Mouse (Mus musculus): ENCODE data around the gene Fgf23. TPM values are rescaled to one million over a fixed set of nuclear protein-coding genes. Genes with fewer than 3 reads are reported as not detected.

The Fgf23 gene
- polyA plus RNA-seq, 1 experiment from 2014 or later = not detected

DNA sequence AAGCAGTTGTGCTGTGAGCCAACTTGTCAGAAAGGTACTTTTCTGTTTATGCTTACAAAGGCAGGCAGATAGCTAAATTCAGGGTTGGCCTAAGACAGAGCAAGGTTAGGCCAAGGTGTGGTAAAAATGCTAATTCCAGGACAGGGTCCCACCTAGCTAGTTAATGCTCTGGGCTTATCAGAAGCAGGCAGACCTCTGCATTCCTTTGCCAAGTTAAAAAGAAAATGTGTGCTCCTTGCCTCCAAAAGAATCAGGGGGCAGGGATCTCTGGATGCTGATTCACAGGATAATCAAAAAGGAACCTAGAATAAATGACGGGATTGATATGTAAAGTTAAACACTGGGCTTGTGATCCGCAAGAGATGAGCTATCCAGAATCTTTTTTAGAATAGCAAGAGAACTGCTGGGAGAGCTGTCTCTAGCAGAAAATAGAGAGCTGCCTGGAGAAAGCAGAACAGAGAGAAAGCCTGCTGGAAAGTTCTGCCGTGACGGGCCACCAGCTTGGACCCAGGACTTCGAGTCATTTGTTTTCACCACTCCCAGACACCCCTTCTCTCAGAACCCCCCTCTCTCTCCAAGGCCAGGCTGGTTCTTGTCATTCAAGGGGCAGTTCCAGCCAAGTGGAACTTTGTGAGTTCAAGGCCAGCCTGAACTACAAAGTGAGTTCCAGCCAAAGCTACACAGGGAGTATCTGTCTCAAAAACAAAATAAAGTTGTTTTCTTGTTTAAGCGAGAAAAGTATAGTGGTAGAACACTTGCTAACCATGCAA lies 31.0 kb downstream of the Fgf23 start:
- Histone ChIP-seq H3K4me1 (peaks cover 6% of the 10 kb centered on the region), H3K27me3 (ENCODE audit: low read depth, poor library complexity, severe bottlenecking) (no peaks in the 10 kb centered on the region), H3K9me3 (replicated peaks) (no peaks in the 10 kb centered on the region), H3K27ac (no peak overlapping the region), H3K36me3 (peaks cover 10% of the 10 kb centered on the region; the same call in 1 of the 2 replicates), H3K4me3 (no peak overlapping the region)
- no peak for DNase-seq (ENCODE audit: low spot score)
- 91% methylated on average over 6 of the region's 6 CpGs for WGBS

DNA sequence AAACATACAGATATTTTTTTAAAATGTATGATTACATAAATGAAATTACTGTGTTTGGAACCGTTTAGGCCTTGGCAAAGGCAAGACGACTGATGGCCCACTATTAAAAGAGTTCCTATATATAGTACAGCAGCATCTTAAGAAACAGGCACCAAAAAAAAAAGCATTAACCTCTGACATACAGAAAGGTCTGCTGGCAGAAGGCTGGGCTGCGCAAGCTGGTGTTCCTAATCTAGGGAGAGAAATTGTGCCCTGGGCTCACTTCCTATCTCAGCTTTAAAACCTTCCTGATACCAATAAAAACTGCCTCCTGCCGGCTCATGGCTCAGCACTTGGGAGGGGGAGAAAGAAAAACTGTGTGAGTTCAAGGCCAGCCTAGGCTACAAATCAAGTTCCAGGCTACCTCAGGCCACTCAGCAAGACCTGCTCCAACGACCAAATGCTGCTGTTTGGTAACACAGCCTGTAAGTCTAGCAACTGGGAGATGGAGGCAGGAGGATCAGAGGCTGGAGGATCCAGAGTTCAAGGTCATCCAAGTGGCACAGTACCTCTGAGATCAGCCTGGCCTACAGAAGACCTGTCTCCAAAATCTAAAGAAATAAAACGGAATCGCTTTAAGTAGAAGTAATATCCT lies 31.8 kb downstream of the Fgf23 start:
- no peak overlapping the region for H3K4me3 ChIP-seq
- 87% methylated on average over 7 of the region's 7 CpGs for WGBS
- H3K4me1 ChIP-seq = peaks cover 9% of the 10 kb centered on the region
- H3K9me3 ChIP-seq (replicated peaks) = no peaks in the 10 kb centered on the region
- DNase-seq (ENCODE audit: low spot score) = no peak
- peaks cover 10% of the 10 kb centered on the region; the same call in 1 of the 2 replicates for H3K36me3 ChIP-seq
- H3K27ac ChIP-seq = no peak overlapping the region
- H3K27me3 ChIP-seq (ENCODE audit: low read depth, poor library complexity, severe bottlenecking) = no peaks in the 10 kb centered on the region

DNA sequence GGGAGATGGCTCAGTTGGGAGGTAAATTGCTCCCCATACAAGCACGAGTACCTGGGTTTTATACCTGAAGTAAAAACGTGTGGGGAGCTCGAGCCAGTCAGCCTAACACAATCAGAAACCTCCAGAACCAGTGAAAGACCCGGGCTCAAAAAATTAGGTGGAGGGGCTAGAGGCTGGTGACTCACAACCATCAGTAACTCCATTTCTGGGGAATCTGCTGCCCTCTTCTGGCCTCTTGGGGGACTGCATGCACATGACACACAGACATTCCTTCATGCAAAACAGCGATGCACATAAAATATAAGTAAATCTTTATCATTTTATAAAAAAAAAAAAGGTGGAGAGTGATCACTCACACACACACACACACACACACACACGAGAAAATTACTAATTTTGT lies 32.4 kb downstream of the Fgf23 start:
- H3K4me3 ChIP-seq = no peak overlapping the region
- peaks cover 10% of the 10 kb centered on the region; the same call in 1 of the 2 replicates for H3K36me3 ChIP-seq
- H3K27me3 ChIP-seq (ENCODE audit: low read depth, poor library complexity, severe bottlenecking) = no peaks in the 10 kb centered on the region
- no peak overlapping the region for H3K27ac ChIP-seq
- H3K4me1 ChIP-seq = peaks cover 12% of the 10 kb centered on the region
- DNase-seq (ENCODE audit: low spot score) = peak; percentile 76
- no peaks in the 10 kb centered on the region for H3K9me3 ChIP-seq (replicated peaks)
- WGBS = 65% methylated on average over 6 of the region's 6 CpGs

DNA sequence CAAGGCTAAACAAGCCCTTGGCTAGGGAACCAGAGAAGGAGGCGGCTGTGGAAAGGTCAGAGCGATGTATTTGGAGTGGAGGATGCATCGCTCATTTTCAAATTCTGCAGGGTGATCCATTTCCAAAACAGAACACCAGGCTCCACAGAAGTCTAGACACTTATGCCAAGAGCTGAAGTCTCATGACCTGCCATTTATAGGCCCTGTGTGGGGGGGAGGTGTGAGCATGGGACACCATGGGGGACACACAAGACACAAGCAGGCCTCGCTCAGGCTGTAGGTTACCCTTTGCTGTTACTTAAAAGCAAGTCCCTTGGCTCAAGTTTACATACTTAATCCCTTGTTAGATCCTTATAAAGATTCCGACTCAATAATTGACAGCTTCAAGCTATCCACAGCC lies 33.5 kb downstream of the Fgf23 start:
- H3K9me3 ChIP-seq (replicated peaks) = no peaks in the 10 kb centered on the region
- 87% methylated on average over 5 of the region's 5 CpGs for WGBS
- DNase-seq (ENCODE audit: low spot score) = no peak

DNA sequence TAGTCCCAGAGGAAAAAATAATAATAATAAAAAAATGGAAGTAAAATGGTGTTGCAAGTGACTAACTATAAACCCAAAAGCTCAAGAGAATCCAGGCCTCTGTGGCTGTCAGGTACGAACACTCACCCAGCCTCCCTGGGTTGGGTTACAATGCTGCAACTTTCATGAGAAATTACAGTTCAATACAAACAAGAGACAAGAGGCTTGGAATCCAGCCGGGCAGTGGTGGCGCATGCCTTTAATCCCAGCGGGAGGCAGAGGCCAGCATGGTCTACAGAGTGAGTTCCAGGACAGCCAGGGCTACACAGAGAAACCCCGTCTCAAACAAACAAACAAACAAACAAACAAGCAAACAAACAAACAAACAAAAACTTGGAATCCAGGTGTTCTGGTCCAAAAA lies 34.0 kb downstream of the Fgf23 start:
- no peak for DNase-seq (ENCODE audit: low spot score)
- no peaks in the 10 kb centered on the region for H3K9me3 ChIP-seq (replicated peaks)
- H3K36me3 ChIP-seq = no peaks in the 10 kb centered on the region
- H3K27ac ChIP-seq = no peak overlapping the region
- H3K4me3 ChIP-seq = no peak overlapping the region
- H3K4me1 ChIP-seq = peaks cover 12% of the 10 kb centered on the region
- 65% methylated on average over 5 of the region's 5 CpGs for WGBS
- H3K27me3 ChIP-seq (ENCODE audit: low read depth, poor library complexity, severe bottlenecking) = no peaks in the 10 kb centered on the region

More for the DNA sequence above, 33.5 kb downstream of the Fgf23 start:
- Histone ChIP-seq H3K27ac (no peak overlapping the region), H3K4me1 (peaks cover 12% of the 10 kb centered on the region), H3K4me3 (no peak overlapping the region), H3K27me3 (ENCODE audit: low read depth, poor library complexity, severe bottlenecking) (no peaks in the 10 kb centered on the region), H3K36me3 (0 out of 2 replicates have a peak, but pooled peaks cover 3% of the 10 kb centered on the region)

DNA sequence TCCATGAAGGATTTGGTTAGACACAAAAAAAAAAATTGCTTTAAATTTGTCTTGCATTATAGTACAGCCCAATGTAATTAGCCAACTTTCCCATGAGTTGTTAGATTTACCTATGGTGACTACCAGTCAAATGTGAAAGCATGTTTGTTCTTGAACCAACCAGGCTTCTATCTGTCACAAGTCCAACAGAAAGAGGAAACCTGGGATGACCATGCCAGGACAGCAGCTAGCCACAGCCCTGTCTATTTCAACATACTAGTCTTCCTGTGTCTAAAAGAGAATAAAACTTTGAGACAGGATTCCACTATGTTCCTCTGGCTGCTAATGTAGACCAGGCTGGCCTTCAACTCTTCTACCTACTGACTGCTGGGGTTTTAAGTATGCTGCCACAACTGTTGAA lies 34.7 kb downstream of the Fgf23 start:
- Histone ChIP-seq H3K27me3 (ENCODE audit: low read depth, poor library complexity, severe bottlenecking) (no peaks in the 10 kb centered on the region), H3K9me3 (replicated peaks) (no peaks in the 10 kb centered on the region), H3K4me3 (no peak overlapping the region), H3K4me1 (peaks cover 12% of the 10 kb centered on the region), H3K27ac (no peak overlapping the region), H3K36me3 (no peaks in the 10 kb centered on the region)
- no peak for DNase-seq (ENCODE audit: low spot score)

DNA sequence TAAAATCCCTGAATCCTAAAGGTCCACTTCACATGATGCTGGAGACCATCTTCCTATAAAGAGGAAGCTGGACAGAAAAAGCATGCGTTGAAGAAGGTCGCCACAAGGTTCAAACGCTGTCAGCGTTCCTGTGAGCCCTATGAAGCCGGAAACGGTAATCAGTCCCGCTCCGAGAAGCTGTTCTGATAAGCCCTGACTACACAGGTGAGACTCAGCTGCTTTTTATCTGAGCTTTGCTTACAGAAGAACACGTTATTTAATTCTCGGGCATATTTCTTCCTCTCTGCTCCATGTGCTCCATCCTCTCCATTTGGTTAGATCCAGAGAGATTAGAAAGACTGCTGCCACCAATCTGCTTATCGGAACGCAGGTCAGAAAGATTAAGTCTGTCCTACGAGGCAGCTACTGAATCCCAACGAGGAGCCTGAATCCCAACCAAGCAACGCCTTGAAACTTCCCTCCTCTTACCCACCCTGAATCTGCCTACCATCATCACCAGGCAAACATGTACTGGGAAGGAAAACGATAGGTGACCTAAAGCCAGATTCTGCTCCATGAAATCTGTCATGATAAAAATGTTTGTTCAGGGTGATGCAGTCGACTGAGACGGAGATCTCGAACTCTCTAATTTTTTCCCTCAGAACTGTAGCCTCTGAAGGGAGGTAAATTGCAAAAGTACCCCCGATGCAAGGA lies 35.8 kb downstream of the Fgf23 start:
- 51% methylated on average over 20 of the region's 20 CpGs for WGBS
- Histone ChIP-seq H3K4me1 (peaks cover 12% of the 10 kb centered on the region), H3K4me3 (peak overlapping the region; percentile 62), H3K27me3 (ENCODE audit: low read depth, poor library complexity, severe bottlenecking) (no peaks in the 10 kb centered on the region), H3K27ac (no peak overlapping the region), H3K9me3 (replicated peaks) (no peaks in the 10 kb centered on the region), H3K36me3 (no peaks in the 10 kb centered on the region)
- DNase-seq (ENCODE audit: low spot score) = peak; percentile 29

DNA sequence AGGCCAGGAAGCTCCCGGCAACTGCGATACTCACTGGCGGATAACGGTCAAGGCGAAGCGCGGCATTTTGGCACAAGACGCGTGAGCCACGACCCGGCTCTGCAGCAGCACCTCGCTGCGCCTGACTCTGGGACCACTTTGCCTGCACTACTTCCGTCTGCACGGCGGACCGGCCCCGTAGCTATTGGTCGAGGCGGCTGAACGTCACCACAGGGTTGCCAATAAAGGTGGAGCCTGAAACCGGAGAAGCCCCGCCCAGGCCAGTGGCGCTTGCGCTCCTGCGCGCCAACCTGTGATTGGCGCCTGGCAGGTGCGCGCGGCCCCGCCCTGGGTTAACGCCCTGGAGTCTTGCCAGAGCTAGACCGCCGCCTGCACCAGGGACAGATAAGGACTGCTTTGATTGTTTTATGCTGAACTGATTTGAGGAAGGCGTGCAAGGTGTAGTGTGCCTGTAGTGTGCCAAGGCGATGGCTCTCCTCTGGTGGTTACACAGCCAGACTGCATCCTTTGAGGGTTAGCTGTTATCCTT lies 36.8 kb downstream of the Fgf23 start, which contains the start of gene Tigar:
TSS of gene Tigar (minus strand) at position 156 of the 529 bp plus-strand sequence.
- peak; percentile 92 for DNase-seq (ENCODE audit: low spot score)
- no peaks in the 10 kb centered on the region for H3K36me3 ChIP-seq
- under 1% methylated on average over 37 of the region's 37 CpGs for WGBS
- H3K9me3 ChIP-seq (replicated peaks) = no peaks in the 10 kb centered on the region
- H3K27ac ChIP-seq = peak within 1 kb of the TSS; percentile 63
- peak within 1 kb of the TSS; percentile 62 for H3K4me3 ChIP-seq
- peaks cover 12% of the 10 kb centered on the region for H3K4me1 ChIP-seq
- no peaks in the 10 kb centered on the region for H3K27me3 ChIP-seq (ENCODE audit: low read depth, poor library complexity, severe bottlenecking)

DNA sequence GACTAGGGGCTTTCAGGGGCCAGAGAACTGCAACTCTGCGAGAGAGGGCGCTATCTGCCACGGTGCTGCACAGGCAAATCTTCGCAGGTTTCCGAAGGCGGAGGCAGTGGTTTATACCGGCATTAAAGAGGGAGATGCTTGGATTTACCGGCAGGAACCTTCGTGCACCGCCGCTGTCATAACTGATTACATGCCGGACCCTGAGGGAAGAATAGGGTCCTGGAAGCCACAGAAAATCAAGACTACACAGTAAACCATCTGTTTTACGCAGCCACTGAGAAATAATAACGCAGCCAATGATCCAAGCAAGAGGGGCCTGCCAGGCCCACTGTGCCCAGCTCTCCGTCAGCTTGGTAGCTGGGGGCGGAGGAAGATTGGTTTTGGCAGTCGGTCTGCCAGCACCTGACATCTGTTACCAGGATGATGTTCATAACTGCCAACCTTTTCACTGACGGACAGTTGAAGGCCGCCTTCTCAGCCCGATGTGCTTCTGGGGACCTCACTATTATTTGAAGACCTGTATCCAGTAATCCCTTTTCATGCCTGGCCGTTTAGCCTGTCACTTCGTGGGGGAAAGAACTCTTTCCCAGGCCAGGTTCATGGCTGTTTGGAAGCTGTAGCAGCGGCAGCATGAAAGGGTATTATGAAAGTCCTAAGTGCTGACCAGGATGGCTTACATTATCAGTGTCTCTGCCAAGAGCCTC lies 42.2 kb downstream of the Fgf23 start:
- H3K4me3 ChIP-seq = no peak overlapping the region
- 69% methylated on average over 23 of the region's 23 CpGs for WGBS
- H3K9me3 ChIP-seq (replicated peaks) = no peaks in the 10 kb centered on the region
- H3K4me1 ChIP-seq = no peaks in the 10 kb centered on the region
- H3K27me3 ChIP-seq (ENCODE audit: low read depth, poor library complexity, severe bottlenecking) = 0 out of 2 replicates have a peak, but pooled peaks cover 7% of the 10 kb centered on the region
- H3K27ac ChIP-seq = no peak overlapping the region
- no peaks in the 10 kb centered on the region for H3K36me3 ChIP-seq
- DNase-seq (ENCODE audit: low spot score) = no peak

DNA sequence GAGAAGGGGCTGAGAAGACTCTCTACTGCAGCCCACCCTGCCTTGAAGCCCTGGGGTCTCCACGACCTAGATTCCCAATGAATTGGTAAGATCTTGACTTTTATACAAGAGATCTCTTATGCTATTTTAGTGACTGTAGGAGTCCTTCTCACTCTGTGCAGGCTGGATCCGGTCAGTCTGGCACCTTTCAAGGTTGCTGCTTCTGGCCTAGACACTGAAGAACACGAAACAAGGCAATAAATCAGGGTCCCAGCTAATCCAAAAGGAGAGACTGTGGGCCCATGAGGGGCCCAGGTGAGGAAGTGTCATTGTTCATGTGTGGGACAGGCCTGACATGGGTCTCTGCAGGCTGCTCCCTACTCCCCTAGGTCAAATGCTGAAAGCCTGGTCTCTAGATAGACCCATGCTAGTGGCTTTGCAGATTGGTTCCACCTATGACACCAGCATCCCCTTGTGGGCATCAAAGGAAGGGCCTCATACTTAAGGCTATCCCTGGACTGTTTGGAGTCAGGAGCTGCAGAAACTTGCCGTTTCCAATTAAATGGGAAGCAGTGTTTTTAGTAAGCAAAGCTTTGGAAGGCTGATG lies 49.6 kb downstream of the Fgf23 start:
- no peaks in the 10 kb centered on the region for H3K9me3 ChIP-seq (replicated peaks)
- no peak overlapping the region for H3K27ac ChIP-seq
- DNase-seq (ENCODE audit: low spot score) = no peak
- H3K36me3 ChIP-seq = peaks cover 17% of the 10 kb centered on the region
- H3K4me1 ChIP-seq = peaks cover 4% of the 10 kb centered on the region; the same call in 1 of the 2 replicates
- no peak overlapping the region for H3K4me3 ChIP-seq
- WGBS = 74% methylated on average over 4 of the region's 4 CpGs
- no peaks in the 10 kb centered on the region for H3K27me3 ChIP-seq (ENCODE audit: low read depth, poor library complexity, severe bottlenecking)

DNA sequence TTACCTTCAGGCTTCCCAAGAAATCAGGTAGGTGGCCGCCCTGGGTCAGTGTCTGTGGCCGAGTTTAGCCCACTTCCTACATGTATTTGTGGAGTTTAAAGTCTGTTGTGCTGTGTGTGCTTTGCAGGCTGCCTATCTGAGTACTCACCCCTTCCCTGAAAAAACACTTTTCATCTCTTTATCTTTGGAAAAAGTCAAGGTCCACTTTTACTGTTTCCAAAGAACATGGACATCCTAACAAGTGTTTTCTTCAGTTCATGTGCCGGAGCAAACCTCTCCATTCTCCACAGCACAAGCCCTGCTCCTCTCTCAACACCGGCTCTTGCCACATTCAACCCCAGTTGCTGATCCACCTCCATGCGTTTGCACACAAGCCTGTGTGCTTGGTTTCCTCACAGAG lies 50.3 kb downstream of the Fgf23 start:
- no peak overlapping the region for H3K27ac ChIP-seq
- H3K36me3 ChIP-seq = peaks cover 24% of the 10 kb centered on the region
- no peak overlapping the region for H3K4me3 ChIP-seq
- H3K27me3 ChIP-seq (ENCODE audit: low read depth, poor library complexity, severe bottlenecking) = no peaks in the 10 kb centered on the region
- H3K4me1 ChIP-seq = peaks cover 4% of the 10 kb centered on the region; the same call in 1 of the 2 replicates
- WGBS = 87% methylated on average over 5 of the region's 5 CpGs
- H3K9me3 ChIP-seq (replicated peaks) = no peaks in the 10 kb centered on the region
- no peak for DNase-seq (ENCODE audit: low spot score)

DNA sequence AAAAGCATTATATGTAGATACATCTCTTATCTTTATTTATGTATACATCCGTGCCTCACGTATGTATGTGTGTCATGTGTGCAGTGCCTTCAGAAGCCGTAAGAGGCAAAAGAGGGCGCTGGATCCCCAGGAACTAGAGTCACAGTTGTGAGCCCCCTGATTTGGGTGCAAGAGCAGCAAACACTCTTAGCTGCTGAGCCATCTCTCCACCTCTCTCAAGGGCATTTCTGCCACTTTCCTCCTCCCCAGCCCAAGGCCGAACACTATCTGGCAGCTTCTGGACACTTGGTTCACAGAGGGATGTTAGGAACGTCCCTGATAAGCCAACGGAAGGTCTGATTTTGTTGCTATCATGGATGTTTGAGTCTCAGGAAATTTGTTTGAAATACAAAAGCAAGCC lies 50.8 kb downstream of the Fgf23 start:
- Histone ChIP-seq H3K36me3 (peaks cover 29% of the 10 kb centered on the region), H3K4me3 (no peak overlapping the region), H3K27me3 (ENCODE audit: low read depth, poor library complexity, severe bottlenecking) (no peaks in the 10 kb centered on the region), H3K4me1 (peaks cover 4% of the 10 kb centered on the region; the same call in 1 of the 2 replicates), H3K9me3 (replicated peaks) (no peaks in the 10 kb centered on the region), H3K27ac (no peak overlapping the region)
- no peak for DNase-seq (ENCODE audit: low spot score)
- 92% methylated on average over 7 of the region's 7 CpGs for WGBS

All from limb, embryonic 10.5 days (tissue).